Mouse (Mus musculus) CH12.LX (cell line): ENCODE results near the gene Pitpnm2.

Source experiments
- BHLHE40 ChIP-seq: IDR thresholded peaks from 2 replicates; pipeline ENCODE4 v1.6.1; 2011; ENCODE audit warnings: mild to moderate bottlenecking, low read depth, low read length, improper control_type of control experiment
- CTCF ChIP-seq, 2 experiments: IDR thresholded peaks in 1 of 2; conservative IDR thresholded peaks in 1 of 2; 2 replicates each; pipeline ENCODE4 v1.5.1; 2011 to 2012; ENCODE audit warnings: low read depth in 2 of 2, low read length in 2 of 2, improper control_type of control experiment in 1 of 2, inconsistent platforms in 1 of 2, mild to moderate bottlenecking in 1 of 2, moderate library complexity in 1 of 2
- E2F4 ChIP-seq: IDR thresholded peaks from 2 replicates; pipeline ENCODE4 v1.6.1; 2011; ENCODE audit warnings: low read depth, low read length, improper control_type of control experiment; ENCODE audit not compliant: insufficient replicate concordance
- EP300 ChIP-seq: IDR thresholded peaks from 2 replicates; pipeline ENCODE4 v1.6.1; 2011; ENCODE audit warnings: low read length, improper control_type of control experiment
- MAFK ChIP-seq: IDR thresholded peaks from 2 replicates; pipeline ENCODE4 v1.6.1; 2011; ENCODE audit warnings: low read length, improper control_type of control experiment; ENCODE audit not compliant: insufficient replicate concordance
- POLR2A ChIP-seq: IDR thresholded peaks from 2 replicates; pipeline ENCODE4 v1.6.1; 2011; ENCODE audit warnings: low read depth, mild to moderate bottlenecking, improper control_type of control experiment, low read length

- no peak for TF ChIP-seq POLR2A
- peak in 1 of 2 experiments; percentile 64; a peak in 2 of 4 replicates for TF ChIP-seq CTCF (conservative IDR thresholded peaks at IDR 0.05 in 1 of 2, IDR thresholded peaks at IDR 0.05 in 1 of 2; ENCODE audit: low read depth in 2 of 2, low read length in 2 of 2)
- no peak for TF ChIP-seq EP300
- TF ChIP-seq E2F4 = no peak
- no peak for TF ChIP-seq BHLHE40
- no peak for TF ChIP-seq MAFK
Observed at GRCm38 (mm10) chr5:124113030-124113429, 136.5 kb downstream of the Pitpnm2 start.
